Mouse (Mus musculus): ENCODE data around the gene Ube2b. TPM values are rescaled to one million over a fixed set of nuclear protein-coding genes. Genes with fewer than 3 reads are reported as not detected.

Ube2b gene
- total and polyA plus RNA-seq, 3 experiments: 35.4 to 112 TPM; not detected in 1

DNA sequence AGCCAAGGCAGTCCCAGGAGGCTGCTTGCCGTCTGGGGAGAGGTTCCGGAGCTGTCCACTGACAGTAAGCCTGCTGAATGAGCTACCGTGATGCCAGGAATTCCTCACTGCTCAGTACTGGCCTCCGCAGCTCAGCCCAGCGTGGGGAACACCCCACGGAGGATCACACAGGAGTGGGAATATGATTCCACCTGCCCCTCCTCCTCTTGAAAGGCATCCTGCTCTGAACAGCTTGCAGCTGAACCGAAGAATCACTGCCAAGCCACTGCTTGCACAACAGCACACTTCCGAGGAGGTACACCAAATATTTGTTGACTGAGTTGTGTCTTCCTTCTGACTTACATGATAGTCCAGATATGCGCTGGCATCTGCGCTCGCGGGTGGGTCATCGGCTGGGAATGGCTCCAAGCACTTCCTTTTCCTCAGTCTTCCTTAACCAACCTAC lies 60.0 kb downstream of the Ube2b start:
- Histone ChIP-seq H3K36me3 (ENCODE audit: control insufficient read depth in 1 of 2, insufficient read depth in 2 of 2, low read length in 2 of 2) (no peaks in the 10 kb centered on the region), H3K4me1 (ENCODE audit: control insufficient read depth in 1 of 2, insufficient read depth in 2 of 2, low read length in 2 of 2) (no peaks in the 10 kb centered on the region), H3K4me3 (ENCODE audit: control insufficient read depth in 1 of 2, insufficient read depth in 1 of 2, low read depth in 2 of 2, low read length in 2 of 2) (no peak overlapping the region), H3K9ac (ENCODE audit: control insufficient read depth, low read depth, low read length, poor library complexity, severe bottlenecking) (no peak overlapping the region), H3K27ac (ENCODE audit: control insufficient read depth, low read depth, low read length) (no peak overlapping the region), H3K79me2 (ENCODE audit: control insufficient read depth, insufficient read depth, low read length, poor library complexity) (no peaks in the 10 kb centered on the region), H3K9me3 (replicated peaks; ENCODE audit: insufficient read depth, low read length) (no peaks in the 10 kb centered on the region), H3K27me3 (ENCODE audit: control insufficient read depth in 1 of 2, insufficient read depth in 2 of 2, low read length in 2 of 2) (peaks cover 0 to 1% of the 10 kb centered on the region in 2 experiments; a peak in 1 of 4 replicates)
- TF ChIP-seq TBP (IDR thresholded peaks at IDR 0.05; ENCODE audit: low read depth, low read length): no peak
- TF ChIP-seq GATA1 (IDR thresholded peaks at IDR 0.05; ENCODE audit: low read depth, low read length): no peak
- TF ChIP-seq USF1 (IDR thresholded peaks at IDR 0.05; ENCODE audit: low read depth, low read length): no peak
- no peak for TF ChIP-seq NELFE (IDR thresholded peaks at IDR 0.05; ENCODE audit: low read depth, low read length)
- no peak for TF ChIP-seq E2F4 (IDR thresholded peaks at IDR 0.05; ENCODE audit: borderline replicate concordance, low read depth, low read length)
- no peak for DNase-seq (ENCODE audit: low read depth, low spot score)

- H3K9me3 ChIP-seq (replicated peaks; ENCODE audit: insufficient read depth, low read length): no peaks in the 10 kb centered on the region
- H3K4me1 ChIP-seq (ENCODE audit: control insufficient read depth in 1 of 2, insufficient read depth in 2 of 2, low read length in 2 of 2): no peaks in the 10 kb centered on the region
Observed at GRCm38 (mm10) chr11:51939590-51939955, 61.0 kb downstream of the Ube2b start.

GRCm38 (mm10) chr11:51938817-51939589 lies 61.6 kb downstream of the Ube2b start:
- no peak for DNase-seq (ENCODE audit: low read depth, low spot score)
- Histone ChIP-seq H3K9ac (ENCODE audit: control insufficient read depth, low read depth, low read length, poor library complexity, severe bottlenecking) (no peak overlapping the region), H3K27me3 (ENCODE audit: control insufficient read depth in 1 of 2, insufficient read depth in 2 of 2, low read length in 2 of 2) (no peaks in the 10 kb centered on the region), H3K9me3 (replicated peaks; ENCODE audit: insufficient read depth, low read length) (no peaks in the 10 kb centered on the region), H3K36me3 (ENCODE audit: control insufficient read depth in 1 of 2, insufficient read depth in 2 of 2, low read length in 2 of 2) (no peaks in the 10 kb centered on the region), H3K27ac (ENCODE audit: control insufficient read depth, low read depth, low read length) (no peak overlapping the region), H3K79me2 (ENCODE audit: control insufficient read depth, insufficient read depth, low read length, poor library complexity) (no peaks in the 10 kb centered on the region), H3K4me3 (ENCODE audit: control insufficient read depth in 1 of 2, insufficient read depth in 1 of 2, low read depth in 2 of 2, low read length in 2 of 2) (no peak overlapping the region), H3K4me1 (ENCODE audit: control insufficient read depth in 1 of 2, insufficient read depth in 2 of 2, low read length in 2 of 2) (no peaks in the 10 kb centered on the region)
- TF ChIP-seq MYB (IDR thresholded peaks at IDR 0.05; ENCODE audit: low read depth, low read length): no peak
- no peak for TF ChIP-seq MXI1 (IDR thresholded peaks at IDR 0.05; ENCODE audit: low read depth, low read length)
- TF ChIP-seq SIN3A (IDR thresholded peaks at IDR 0.05; ENCODE audit: low read length): no peak
- TF ChIP-seq NRF1 (IDR thresholded peaks at IDR 0.05; ENCODE audit: insufficient read depth, low read depth, low read length, poor library complexity, severe bottlenecking): no peak
- TF ChIP-seq ZKSCAN1 (IDR thresholded peaks at IDR 0.05; ENCODE audit: low read depth, low read length): no peak
- TF ChIP-seq SMC3 (IDR thresholded peaks at IDR 0.05; ENCODE audit: low read depth, low read length): no peak
- TF ChIP-seq MYC (IDR thresholded peaks at IDR 0.05; ENCODE audit: low read depth, low read length): no peak
- TF ChIP-seq CHD2 (IDR thresholded peaks at IDR 0.05; ENCODE audit: low read length): no peak
- no peak for TF ChIP-seq POLR2AphosphoS2 (IDR thresholded peaks at IDR 0.05; ENCODE audit: low read length)
- no peak for TF ChIP-seq HCFC1 (IDR thresholded peaks at IDR 0.05; ENCODE audit: low read depth, low read length)
- no peak for TF ChIP-seq BHLHE40 (IDR thresholded peaks at IDR 0.05; ENCODE audit: borderline replicate concordance, low read depth, low read length)
- TF ChIP-seq TCF12 (IDR thresholded peaks at IDR 0.05; ENCODE audit: low read depth, low read length): no peak
- TF ChIP-seq USF1 (IDR thresholded peaks at IDR 0.05; ENCODE audit: low read depth, low read length): no peak
- no peak for TF ChIP-seq JUND (IDR thresholded peaks at IDR 0.05; ENCODE audit: low read depth, low read length)
- no peak for TF ChIP-seq ELF1 (IDR thresholded peaks at IDR 0.05; ENCODE audit: low read depth, low read length)
- TF ChIP-seq POLR2AphosphoS5 (IDR thresholded peaks at IDR 0.05; ENCODE audit: borderline replicate concordance, low read depth, low read length): no peak

More at GRCm38 (mm10) chr11:51939590-51939955, 61.0 kb downstream of the Ube2b start:
- DNase-seq (ENCODE audit: low read depth, low spot score): no peak
- H3K79me2 ChIP-seq (ENCODE audit: control insufficient read depth, insufficient read depth, low read length, poor library complexity): no peaks in the 10 kb centered on the region
- no peak overlapping the region for H3K9ac ChIP-seq (ENCODE audit: control insufficient read depth, low read depth, low read length, poor library complexity, severe bottlenecking)
- no peak overlapping the region for H3K4me3 ChIP-seq (ENCODE audit: control insufficient read depth in 1 of 2, insufficient read depth in 1 of 2, low read depth in 2 of 2, low read length in 2 of 2)
- H3K27me3 ChIP-seq (ENCODE audit: control insufficient read depth in 1 of 2, insufficient read depth in 2 of 2, low read length in 2 of 2): no peaks in the 10 kb centered on the region
- no peak overlapping the region for H3K27ac ChIP-seq (ENCODE audit: control insufficient read depth, low read depth, low read length)
- no peaks in the 10 kb centered on the region for H3K36me3 ChIP-seq (ENCODE audit: control insufficient read depth in 1 of 2, insufficient read depth in 2 of 2, low read length in 2 of 2)
- TF ChIP-seq EP300 (IDR thresholded peaks at IDR 0.05; ENCODE audit: low read depth in 1 of 2, low read length in 2 of 2) (no peak), CHD2 (IDR thresholded peaks at IDR 0.05; ENCODE audit: low read length) (no peak), UBTF (IDR thresholded peaks at IDR 0.05; ENCODE audit: borderline replicate concordance, insufficient read depth, low read depth, low read length) (no peak), TAL1 (IDR thresholded peaks at IDR 0.05; ENCODE audit: low read length) (no peak), KAT2A (conservative IDR thresholded peaks at IDR 0.05; ENCODE audit: low read depth, low read length) (no peak), RCOR1 (IDR thresholded peaks at IDR 0.05; ENCODE audit: low read depth, low read length) (no peak), USF1 (IDR thresholded peaks at IDR 0.05; ENCODE audit: low read depth, low read length) (no peak), TBP (IDR thresholded peaks at IDR 0.05; ENCODE audit: low read depth, low read length) (no peak), POLR2AphosphoS5 (IDR thresholded peaks at IDR 0.05; ENCODE audit: borderline replicate concordance, low read depth, low read length) (no peak)

Measured in MEL (cell line).